Mouse (Mus musculus) kidney, embryonic 15.5 days (tissue): ENCODE data around the gene Hils1. TPM values are rescaled to one million over a fixed set of nuclear protein-coding genes. Genes with fewer than 3 reads are reported as not detected.
"Not testable (repeated sequence)": the region's sequence is repeated elsewhere in the genome, so short reads cannot be mapped to it uniquely, and the experiment has no call there.

Source experiments
- ATAC-seq: fragments of 200-750 bp; cut with Nextera tagmentation; replicated peaks from 2 replicates; pipeline ENCODE4 v1.8.0; 2017; ENCODE audit warnings: moderate TSS enrichment; ENCODE audit not compliant: low FRiP score
- H3K27ac ChIP-seq: fragments of 300-500 bp; sonication (generic); 2 replicates; pipeline ENCODE4 v1.5.1; 2015; ENCODE audit warnings: mild to moderate bottlenecking, inconsistent platforms
- H3K27me3 ChIP-seq: fragments of 300-500 bp; sonication (generic); 2 replicates; pipeline ENCODE4 v1.6.1; 2015; ENCODE audit warnings: inconsistent platforms
- H3K36me3 ChIP-seq: fragments of 300-500 bp; sonication (generic); 2 replicates; pipeline ENCODE4 v1.6.1; 2015; ENCODE audit warnings: inconsistent platforms
- H3K4me1 ChIP-seq: fragments of 300-500 bp; sonication (generic); 2 replicates; pipeline ENCODE4 v1.6.1; 2015; ENCODE audit warnings: inconsistent platforms
- H3K4me2 ChIP-seq: fragments of 300-500 bp; sonication (generic); 2 replicates; pipeline ENCODE4 v1.6.1; 2015; ENCODE audit warnings: moderate library complexity, mild to moderate bottlenecking, inconsistent platforms
- H3K4me3 ChIP-seq: fragments of 300-500 bp; sonication (generic); replicated peaks from 2 replicates; pipeline ENCODE4 v1.5.1; 2015; ENCODE audit warnings: mild to moderate bottlenecking, inconsistent platforms
- H3K9ac ChIP-seq: fragments of 300-500 bp; sonication (generic); 2 replicates; pipeline ENCODE4 v1.6.1; 2015; ENCODE audit warnings: mild to moderate bottlenecking, inconsistent platforms
- H3K9me3 ChIP-seq: fragments of 300-500 bp; sonication (generic); replicated peaks from 2 replicates; pipeline ENCODE4 v1.6.1; 2016; ENCODE audit warnings: inconsistent platforms
- WGBS: fragments of 180-500 bp; shearing (Covaris S2); methylation state at CpG from one replicate; pipeline ENCODE4 v1.1.7; 2015; ENCODE audit warnings: mixed read lengths; 5-methylcytosine and 5-hydroxymethylcytosine counted together
- polyA plus RNA-seq: library from polyadenylated mRNA; unstranded; fragments of >200 nt; fragmentation: Nextera tagmentation; extraction: Ambion mirVana; gene quantifications from 2 replicates; pipeline ENCODE4 v1.2.1, GENCODE M21; 2015

The Hils1 gene
- polyA plus RNA-seq, 1 experiment from 2014 or later: not detected

GRCm38 (mm10) chr11:94955103-94955502 is 12.3 kb upstream of the Hils1 start:
- Histone ChIP-seq H3K27me3 (no peaks in the 10 kb centered on the region), H3K9me3 (no peaks in the 10 kb centered on the region), H3K4me1 (peaks cover 19% of the 10 kb centered on the region), H3K36me3 (peaks cover 17% of the 10 kb centered on the region), H3K27ac (no peak overlapping the region), H3K4me3 (no peak overlapping the region), H3K4me2 (no peak overlapping the region), H3K9ac (no peak overlapping the region)
- no peak for ATAC-seq
- 83% methylated on average over 9 of the region's 9 CpGs for WGBS

- no peaks in the 10 kb centered on the region for H3K27me3 ChIP-seq
- ATAC-seq: no peak
- H3K27ac ChIP-seq: peak overlapping the region; percentile 59
- H3K9ac ChIP-seq: no peak overlapping the region
- WGBS: 86% methylated on average over 9 of the region's 9 CpGs
- H3K36me3 ChIP-seq: no peaks in the 10 kb centered on the region
- H3K4me1 ChIP-seq: peaks cover 15% of the 10 kb centered on the region
- no peak overlapping the region for H3K4me2 ChIP-seq
- H3K9me3 ChIP-seq: no peaks in the 10 kb centered on the region
- H3K4me3 ChIP-seq: no peak overlapping the region
Observed at GRCm38 (mm10) chr11:94957693-94958064, 9.7 kb upstream of the Hils1 start.

GRCm38 (mm10) chr11:94958065-94958858 is 9.1 kb upstream of the Hils1 start:
- Histone ChIP-seq H3K27me3 (no peaks in the 10 kb centered on the region), H3K4me1 (peaks cover 20% of the 10 kb centered on the region), H3K9me3 (no peaks in the 10 kb centered on the region), H3K9ac (no peak overlapping the region), H3K36me3 (no peaks in the 10 kb centered on the region), H3K27ac (peak overlapping the region; percentile 59), H3K4me3 (no peak overlapping the region), H3K4me2 (no peak overlapping the region)
- ATAC-seq: peak; percentile 77
- WGBS: 12% methylated on average over 8 of the region's 8 CpGs

GRCm38 (mm10) chr11:94962534-94963101 is 4.8 kb upstream of the Hils1 start:
- Histone ChIP-seq H3K36me3 (no peaks in the 10 kb centered on the region), H3K27ac (no peak overlapping the region), H3K4me1 (peaks cover 20% of the 10 kb centered on the region), H3K9ac (no peak overlapping the region), H3K9me3 (no peaks in the 10 kb centered on the region), H3K4me3 (no peak overlapping the region), H3K4me2 (no peak overlapping the region), H3K27me3 (no peaks in the 10 kb centered on the region)
- 65% methylated on average over 5 of the region's 5 CpGs for WGBS
- no peak for ATAC-seq

GRCm38 (mm10) chr11:94968187-94968586 is 794 bp downstream of the Hils1 start:
- Histone ChIP-seq H3K27ac (no peak overlapping the region), H3K4me2 (no peak overlapping the region), H3K36me3 (no peaks in the 10 kb centered on the region), H3K4me3 (no peak overlapping the region), H3K9me3 (no peaks in the 10 kb centered on the region), H3K4me1 (0 out of 2 replicates have a peak, but pooled peaks cover under 1% of the 10 kb centered on the region), H3K27me3 (0 out of 2 replicates have a peak, but pooled peaks cover 6% of the 10 kb centered on the region), H3K9ac (no peak overlapping the region)
- 80% methylated on average over 7 of the region's 7 CpGs for WGBS
- ATAC-seq: no peak

GRCm38 (mm10) chr11:94969709-94970108 is 2.3 kb downstream of the Hils1 start:
- 92% methylated on average over 4 of the region's 4 CpGs for WGBS
- H3K9ac ChIP-seq, H3K36me3 ChIP-seq, H3K27me3 ChIP-seq, H3K4me3 ChIP-seq, ATAC-seq, H3K9me3 ChIP-seq, H3K4me1 ChIP-seq, H3K4me2 ChIP-seq, H3K27ac ChIP-seq: not testable (repeated sequence)

GRCm38 (mm10) chr11:94970210-94970943 is 3.0 kb downstream of the Hils1 start:
- no peak overlapping the region for H3K27ac ChIP-seq
- H3K4me2 ChIP-seq: no peak overlapping the region
- no peak overlapping the region for H3K9ac ChIP-seq
- H3K27me3 ChIP-seq: 0 out of 2 replicates have a peak, but pooled peaks cover 6% of the 10 kb centered on the region
- WGBS: 60% methylated on average over 15 of the region's 15 CpGs
- H3K36me3 ChIP-seq: no peaks in the 10 kb centered on the region
- no peaks in the 10 kb centered on the region for H3K9me3 ChIP-seq
- H3K4me3 ChIP-seq: no peak overlapping the region
- 0 out of 2 replicates have a peak, but pooled peaks cover 2% of the 10 kb centered on the region for H3K4me1 ChIP-seq
- ATAC-seq: no peak

- H3K9ac ChIP-seq: no peak overlapping the region
- H3K27me3 ChIP-seq: 0 out of 2 replicates have a peak, but pooled peaks cover 6% of the 10 kb centered on the region
- H3K36me3 ChIP-seq: no peaks in the 10 kb centered on the region
- H3K4me3 ChIP-seq: no peak overlapping the region
- no peak overlapping the region for H3K4me2 ChIP-seq
- H3K27ac ChIP-seq: no peak overlapping the region
- 61% methylated on average over 16 of the region's 16 CpGs for WGBS
- H3K9me3 ChIP-seq: no peaks in the 10 kb centered on the region
- no peak for ATAC-seq
- H3K4me1 ChIP-seq: 0 out of 2 replicates have a peak, but pooled peaks cover 2% of the 10 kb centered on the region
Observed at GRCm38 (mm10) chr11:94971895-94972615, 4.7 kb downstream of the Hils1 start.

- Histone ChIP-seq H3K36me3 (no peaks in the 10 kb centered on the region), H3K27ac (no peak overlapping the region), H3K27me3 (0 out of 2 replicates have a peak, but pooled peaks cover 6% of the 10 kb centered on the region), H3K9me3 (no peaks in the 10 kb centered on the region), H3K4me1 (0 out of 2 replicates have a peak, but pooled peaks cover 2% of the 10 kb centered on the region), H3K4me2 (no peak overlapping the region), H3K4me3 (no peak overlapping the region), H3K9ac (no peak overlapping the region)
- no peak for ATAC-seq
- WGBS: 62% methylated on average over 5 of the region's 5 CpGs
Observed at GRCm38 (mm10) chr11:94972887-94973286, 5.5 kb downstream of the Hils1 start.

GRCm38 (mm10) chr11:94973313-94973712 is 5.9 kb downstream of the Hils1 start:
- Histone ChIP-seq H3K4me3 (no peak overlapping the region), H3K9me3 (no peaks in the 10 kb centered on the region), H3K27ac (no peak overlapping the region), H3K9ac (no peak overlapping the region), H3K4me2 (no peak overlapping the region), H3K27me3 (0 out of 2 replicates have a peak, but pooled peaks cover 6% of the 10 kb centered on the region), H3K36me3 (no peaks in the 10 kb centered on the region), H3K4me1 (peaks cover 2% of the 10 kb centered on the region; the same call in 1 of the 2 replicates)
- ATAC-seq: no peak
- WGBS: 53% methylated on average over 4 of the region's 4 CpGs

GRCm38 (mm10) chr11:94974951-94975350 is 7.6 kb downstream of the Hils1 start:
- Histone ChIP-seq H3K4me2 (no peak overlapping the region), H3K27me3 (0 out of 2 replicates have a peak, but pooled peaks cover 6% of the 10 kb centered on the region), H3K4me3 (no peak overlapping the region), H3K36me3 (no peaks in the 10 kb centered on the region), H3K4me1 (peaks cover 17% of the 10 kb centered on the region), H3K27ac (no peak overlapping the region), H3K9ac (no peak overlapping the region), H3K9me3 (no peaks in the 10 kb centered on the region)
- WGBS: 70% methylated on average over 2 of the region's 2 CpGs
- no peak for ATAC-seq
